Mouse (Mus musculus) CH12.LX (cell line): ENCODE measurements around the gene Kcnip4.

Source experiments
- BHLHE40 ChIP-seq: IDR thresholded peaks from 2 replicates; pipeline ENCODE4 v1.6.1; 2011; ENCODE audit warnings: mild to moderate bottlenecking, low read depth, low read length, improper control_type of control experiment
- CTCF ChIP-seq, 2 experiments: IDR thresholded peaks in 1 of 2; conservative IDR thresholded peaks in 1 of 2; 2 replicates each; pipeline ENCODE4 v1.5.1; 2011 to 2012; ENCODE audit warnings: low read depth in 2 of 2, low read length in 2 of 2, improper control_type of control experiment in 1 of 2, inconsistent platforms in 1 of 2, mild to moderate bottlenecking in 1 of 2, moderate library complexity in 1 of 2
- ELF1 ChIP-seq: IDR thresholded peaks from 2 replicates; pipeline ENCODE4 v1.6.1; 2014; ENCODE audit warnings: low read depth, mild to moderate bottlenecking, inconsistent platforms, low read length, improper control_type of control experiment
- EP300 ChIP-seq: IDR thresholded peaks from 2 replicates; pipeline ENCODE4 v1.6.1; 2011; ENCODE audit warnings: low read length, improper control_type of control experiment
- HCFC1 ChIP-seq: IDR thresholded peaks from 2 replicates; pipeline ENCODE4 v1.6.1; 2012; ENCODE audit warnings: low read depth, mild to moderate bottlenecking, inconsistent platforms, low read length, improper control_type of control experiment
- JUN ChIP-seq: IDR thresholded peaks from 2 replicates; pipeline ENCODE4 v1.6.1; 2011; ENCODE audit warnings: low read depth, mild to moderate bottlenecking, low read length, improper control_type of control experiment, moderate library complexity; ENCODE audit not compliant: insufficient read depth
- JUND ChIP-seq: conservative IDR thresholded peaks from 2 replicates; pipeline ENCODE4 v1.6.1; 2011; ENCODE audit warnings: low read depth, low read length, improper control_type of control experiment
- MAX ChIP-seq: IDR thresholded peaks from 2 replicates; pipeline ENCODE4 v1.6.1; 2011; ENCODE audit warnings: low read length, improper control_type of control experiment
- NRF1 ChIP-seq: IDR thresholded peaks from 2 replicates; pipeline ENCODE4 v1.6.1; 2014; ENCODE audit warnings: low read depth, mild to moderate bottlenecking, inconsistent platforms, low read length, improper control_type of control experiment, moderate library complexity
- POLR2A ChIP-seq: IDR thresholded peaks from 2 replicates; pipeline ENCODE4 v1.6.1; 2011; ENCODE audit warnings: low read depth, mild to moderate bottlenecking, improper control_type of control experiment, low read length
- SIN3A ChIP-seq: IDR thresholded peaks from 2 replicates; pipeline ENCODE4 v1.6.1; 2012; ENCODE audit warnings: low read length, improper control_type of control experiment, inconsistent platforms

DNA sequence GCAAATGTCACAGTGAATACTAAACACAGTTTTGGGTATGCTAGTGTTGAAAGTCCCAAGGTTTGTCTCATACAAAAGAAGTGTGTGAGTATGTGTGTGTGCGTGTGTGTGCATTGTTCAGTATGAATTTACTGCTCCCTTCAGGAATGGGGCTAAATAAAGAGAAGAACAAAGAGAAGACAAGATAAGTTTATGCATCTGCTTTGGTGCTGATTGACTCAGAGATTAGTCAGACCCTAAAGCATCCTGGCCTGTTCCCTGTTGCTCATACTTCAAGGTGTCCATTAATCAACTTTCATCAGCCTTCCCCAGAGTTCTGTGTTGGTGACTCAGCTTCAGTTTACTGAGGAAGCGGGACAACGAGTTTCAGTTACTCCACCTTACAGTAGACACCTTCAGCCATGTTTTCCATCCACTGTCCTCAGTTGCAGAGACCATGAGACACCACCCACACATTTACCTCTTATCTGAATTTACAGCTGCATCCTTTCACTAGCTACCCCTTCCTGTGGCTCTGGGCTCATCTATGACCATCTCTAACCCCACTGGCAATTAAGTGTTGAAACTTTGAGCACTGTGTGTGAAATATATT lies 960.6 kb downstream of the Kcnip4 start:
- TF ChIP-seq MAX (no peak), BHLHE40 (no peak), EP300 (no peak), CTCF (conservative IDR thresholded peaks at IDR 0.05 in 1 of 2, IDR thresholded peaks at IDR 0.05 in 1 of 2; ENCODE audit: low read depth in 2 of 2, low read length in 2 of 2) (no peak), ELF1 (no peak), NRF1 (no peak), JUN (no peak), POLR2A (no peak), SIN3A (no peak), HCFC1 (no peak), JUND (no peak)
